Mouse (Mus musculus) spleen, adult 2 months (tissue): Measurements from ENCODE around the gene Ngf. TPM values are rescaled to one million over a fixed set of nuclear protein-coding genes. Genes with fewer than 3 reads are reported as not detected.

Experiments used
- DNase-seq, 2 experiments: peaks; one replicate each; pipeline versions ENCODE4 v3.0.0 to v3.0.0-alpha.2; 2012 to 2021; ENCODE audit warnings: low spot score in 2 of 2, low read depth in 1 of 2
- H3K27ac ChIP-seq: fragments of 200-500 bp; 2 replicates; pipeline ENCODE4 v1.5.1; 2012; ENCODE audit warnings: low read length, inconsistent platforms; ENCODE audit not compliant: insufficient read depth
- H3K27me3 ChIP-seq: fragments of 200-500 bp; 2 replicates; pipeline ENCODE4 v1.6.1; 2012; ENCODE audit warnings: mild to moderate bottlenecking, moderate library complexity, low read length, inconsistent platforms; ENCODE audit not compliant: control insufficient read depth, insufficient read depth
- H3K36me3 ChIP-seq: fragments of 200-500 bp; 2 replicates; pipeline ENCODE4 v1.6.1; 2012; ENCODE audit warnings: mild to moderate bottlenecking, low read length, inconsistent platforms; ENCODE audit not compliant: control insufficient read depth, insufficient read depth
- H3K4me1 ChIP-seq: fragments of 200-500 bp; 2 replicates; pipeline ENCODE4 v1.6.1; 2011; ENCODE audit warnings: inconsistent platforms; ENCODE audit not compliant: control insufficient read depth, insufficient read depth, insufficient read length
- H3K4me3 ChIP-seq: fragments of 200-500 bp; 2 replicates; pipeline ENCODE4 v1.5.1; 2011; ENCODE audit warnings: mild to moderate bottlenecking, inconsistent platforms; ENCODE audit not compliant: insufficient read depth, insufficient read length; ENCODE audit errors: extremely low read depth
- CTCF ChIP-seq: fragments of 200-500 bp; IDR thresholded peaks from 2 replicates; pipeline ENCODE4 v1.5.1; 2011; ENCODE audit warnings: mild to moderate bottlenecking, inconsistent platforms; ENCODE audit not compliant: insufficient read depth, insufficient read length, insufficient replicate concordance; ENCODE audit errors: extremely low read depth
- POLR2A ChIP-seq: fragments of 200-500 bp; IDR thresholded peaks from 2 replicates; pipeline ENCODE4 v1.6.1; 2011; ENCODE audit warnings: low read depth, low read length, inconsistent platforms
- WGBS: fragments of 180-500 bp; shearing (Covaris S2); methylation state at CpG from one replicate; pipeline ENCODE4 v1.1.7; 2018; 5-methylcytosine and 5-hydroxymethylcytosine counted together
- polyA plus RNA-seq: library from polyadenylated mRNA; depleted of rRNA; stranded (reverse); fragments of >200 nt; gene quantifications from 2 replicates; pipeline ENCODE4 v1.2.3, GENCODE M21; 2012

The Ngf gene
- polyA plus RNA-seq, 1 experiment = 12.4 TPM

GRCm38 (mm10) chr3:102507666-102508260, 38.0 kb downstream of the Ngf start:
- 84% methylated on average over 8 of the region's 8 CpGs for WGBS

GRCm38 (mm10) chr3:102508455-102508854, 38.7 kb downstream of the Ngf start:
- no peak for DNase-seq
- Histone ChIP-seq H3K36me3 (no peaks in the 10 kb centered on the region), H3K4me1 (no peaks in the 10 kb centered on the region), H3K4me3 (no peak overlapping the region), H3K27me3 (no peaks in the 10 kb centered on the region), H3K27ac (no peak overlapping the region)
- 67% methylated on average over 9 of the region's 9 CpGs for WGBS
- no peak for TF ChIP-seq POLR2A
- TF ChIP-seq CTCF = no peak

More at GRCm38 (mm10) chr3:102507666-102508260, 38.0 kb downstream of the Ngf start:
- Histone ChIP-seq H3K36me3 (no peaks in the 10 kb centered on the region), H3K4me1 (no peaks in the 10 kb centered on the region), H3K27me3 (no peaks in the 10 kb centered on the region), H3K27ac (no peak overlapping the region), H3K4me3 (no peak overlapping the region)
- TF ChIP-seq POLR2A (no peak), CTCF (no peak)
- no peak for DNase-seq

DNA sequence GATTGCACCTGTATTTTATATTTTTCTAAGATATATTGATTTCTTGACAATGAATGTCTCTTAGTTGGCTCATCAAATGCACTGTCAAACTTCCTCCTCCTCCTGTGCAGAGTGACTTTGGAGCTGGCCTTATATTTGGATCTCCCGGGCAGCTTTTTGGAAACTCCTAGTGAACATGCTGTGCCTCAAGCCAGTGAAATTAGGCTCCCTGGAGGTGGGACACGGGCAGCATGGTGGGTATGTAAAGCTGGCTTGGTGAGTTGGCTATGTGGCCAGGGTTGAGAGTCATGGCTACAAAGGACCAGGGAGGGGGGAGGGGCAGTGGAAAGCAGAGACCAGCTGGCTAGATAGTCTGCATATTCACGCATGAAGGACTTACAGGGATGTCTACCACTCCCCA, 39.9 kb downstream of the Ngf start:
- Histone ChIP-seq H3K4me1 (no peaks in the 10 kb centered on the region), H3K27me3 (no peaks in the 10 kb centered on the region), H3K36me3 (no peaks in the 10 kb centered on the region), H3K27ac (no peak overlapping the region), H3K4me3 (no peak overlapping the region)
- no peak for TF ChIP-seq CTCF
- TF ChIP-seq POLR2A = no peak
- no peak for DNase-seq
- 76% methylated on average over 3 of the region's 3 CpGs for WGBS

GRCm38 (mm10) chr3:102516937-102517336, 47.2 kb downstream of the Ngf start:
- TF ChIP-seq CTCF (no peak), POLR2A (no peak)
- 82% methylated on average over 4 of the region's 4 CpGs for WGBS
- no peak for DNase-seq
- Histone ChIP-seq H3K27me3 (no peaks in the 10 kb centered on the region), H3K36me3 (no peaks in the 10 kb centered on the region), H3K4me1 (no peaks in the 10 kb centered on the region), H3K27ac (no peak overlapping the region), H3K4me3 (no peak overlapping the region)

DNA sequence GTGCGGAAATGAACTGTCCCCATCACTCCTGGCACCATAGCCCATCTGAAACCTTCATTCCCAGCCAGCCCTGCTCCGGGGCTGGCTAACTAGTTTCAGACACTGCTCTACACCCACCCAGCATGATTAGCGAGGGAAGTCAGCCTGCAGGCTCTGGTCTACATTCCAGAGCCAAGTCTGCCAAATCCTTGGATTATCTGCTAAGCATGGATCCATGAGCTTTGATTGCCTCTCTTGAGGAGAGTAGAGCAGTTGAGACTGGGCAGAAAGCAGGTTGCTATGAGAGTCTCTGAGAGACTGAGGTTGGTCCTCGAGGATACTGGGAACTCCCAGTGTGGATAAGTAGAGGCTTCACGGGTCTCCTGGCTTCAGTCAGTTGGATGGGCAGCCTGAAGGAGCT, 51.3 kb downstream of the Ngf start:
- no peak overlapping the region for H3K4me3 ChIP-seq
- H3K27me3 ChIP-seq = no peaks in the 10 kb centered on the region
- H3K36me3 ChIP-seq = no peaks in the 10 kb centered on the region
- WGBS = 90% methylated on average over 5 of the region's 5 CpGs
- H3K27ac ChIP-seq = no peak overlapping the region
- no peak for DNase-seq
- TF ChIP-seq POLR2A (no peak), CTCF (no peak)
- H3K4me1 ChIP-seq = no peaks in the 10 kb centered on the region

GRCm38 (mm10) chr3:102523711-102524110, 54.0 kb downstream of the Ngf start:
- 82% methylated on average over 2 of the region's 2 CpGs for WGBS
- Histone ChIP-seq H3K27ac (no peak overlapping the region), H3K27me3 (no peaks in the 10 kb centered on the region)

GRCm38 (mm10) chr3:102524951-102525350, 55.2 kb downstream of the Ngf start:
- WGBS = 81% methylated on average over 7 of the region's 7 CpGs
- no peak overlapping the region for H3K27ac ChIP-seq
- H3K4me1 ChIP-seq = no peaks in the 10 kb centered on the region
- TF ChIP-seq CTCF (no peak), POLR2A (no peak)
- no peak for DNase-seq
- no peaks in the 10 kb centered on the region for H3K27me3 ChIP-seq
- no peak overlapping the region for H3K4me3 ChIP-seq
- no peaks in the 10 kb centered on the region for H3K36me3 ChIP-seq

More at GRCm38 (mm10) chr3:102523711-102524110, 54.0 kb downstream of the Ngf start:
- TF ChIP-seq POLR2A = no peak
- TF ChIP-seq CTCF = no peak
- Histone ChIP-seq H3K4me1 (no peaks in the 10 kb centered on the region), H3K4me3 (no peak overlapping the region), H3K36me3 (no peaks in the 10 kb centered on the region)
- no peak for DNase-seq

DNA sequence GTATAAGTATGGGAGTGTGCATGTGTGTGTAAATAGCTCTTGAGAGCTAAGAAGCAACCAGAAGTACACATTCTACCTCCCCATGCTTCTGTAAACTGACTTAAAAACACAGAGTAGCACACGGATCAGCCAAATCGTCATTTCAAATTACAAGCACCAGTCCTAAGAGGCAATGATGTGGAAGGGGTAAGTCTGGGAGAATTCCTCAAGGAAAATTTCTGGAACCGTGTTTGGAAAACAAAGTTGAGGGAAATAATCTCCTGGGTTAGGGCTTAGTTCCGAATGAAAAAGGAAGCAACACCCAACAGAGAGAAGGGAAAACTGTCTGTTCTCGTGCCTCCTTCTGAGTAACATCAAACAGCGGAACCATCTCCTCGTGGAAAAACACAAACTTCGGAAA, 56.1 kb downstream of the Ngf start:
- Histone ChIP-seq H3K4me3 (no peak overlapping the region), H3K36me3 (no peaks in the 10 kb centered on the region), H3K27ac (no peak overlapping the region), H3K27me3 (no peaks in the 10 kb centered on the region), H3K4me1 (no peaks in the 10 kb centered on the region)
- 82% methylated on average over 8 of the region's 8 CpGs for WGBS
- DNase-seq = no peak
- no peak for TF ChIP-seq POLR2A
- TF ChIP-seq CTCF = no peak
